Mouse (Mus musculus): ENCODE data around the gene Kars. TPM values are rescaled to one million over a fixed set of nuclear protein-coding genes. Genes with fewer than 3 reads are reported as not detected.

Kars gene
- polyA plus RNA-seq, 1 experiment from 2014 or later: 258 TPM

DNA sequence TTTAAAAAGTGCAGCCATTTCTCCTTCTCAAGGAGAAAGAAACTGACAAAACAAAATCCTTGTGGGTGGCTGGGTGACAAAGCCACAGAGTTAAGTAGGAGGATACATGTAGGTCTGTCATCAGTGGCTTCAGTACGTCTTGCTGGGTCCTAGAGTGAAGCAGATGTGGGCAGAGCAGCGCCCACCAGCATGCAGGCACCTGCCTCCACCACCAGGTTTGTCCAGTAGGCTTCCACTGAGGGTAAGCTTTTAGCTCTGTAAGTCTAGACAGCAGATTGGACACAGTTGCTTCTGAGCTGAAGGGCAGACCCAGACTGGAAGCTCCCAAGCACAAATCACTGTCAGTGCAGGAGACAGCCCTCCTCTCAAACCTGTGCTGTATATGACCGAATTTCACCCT lies 49.8 kb downstream of the Kars start:
- 0 out of 2 replicates have a peak, but pooled peaks have one; percentile 40 for ATAC-seq (ENCODE audit: low FRiP score)
- Histone ChIP-seq H3K9me3 (ENCODE audit: control insufficient read depth, low read length) (no peaks in the 10 kb centered on the region), H3K36me3 (ENCODE audit: control insufficient read depth, insufficient read depth, low read length) (peaks cover 6% of the 10 kb centered on the region; the same call in 1 of the 2 replicates), H3K9ac (ENCODE audit: low read length) (no peak overlapping the region), H3K27me3 (ENCODE audit: control insufficient read depth, insufficient read depth, low read length) (no peaks in the 10 kb centered on the region), H3K4me2 (no peak overlapping the region), H3K4me1 (ENCODE audit: control insufficient read depth, insufficient read depth, low read length) (no peaks in the 10 kb centered on the region), H3K27ac (ENCODE audit: low read depth, low read length) (no peak overlapping the region), H3K4me3 (ENCODE audit: low read depth, low read length) (no peak overlapping the region)
- DNase-seq (ENCODE audit: low spot score, missing footprints): no peak
- WGBS: 77% methylated on average over 3 of the region's 3 CpGs

DNA sequence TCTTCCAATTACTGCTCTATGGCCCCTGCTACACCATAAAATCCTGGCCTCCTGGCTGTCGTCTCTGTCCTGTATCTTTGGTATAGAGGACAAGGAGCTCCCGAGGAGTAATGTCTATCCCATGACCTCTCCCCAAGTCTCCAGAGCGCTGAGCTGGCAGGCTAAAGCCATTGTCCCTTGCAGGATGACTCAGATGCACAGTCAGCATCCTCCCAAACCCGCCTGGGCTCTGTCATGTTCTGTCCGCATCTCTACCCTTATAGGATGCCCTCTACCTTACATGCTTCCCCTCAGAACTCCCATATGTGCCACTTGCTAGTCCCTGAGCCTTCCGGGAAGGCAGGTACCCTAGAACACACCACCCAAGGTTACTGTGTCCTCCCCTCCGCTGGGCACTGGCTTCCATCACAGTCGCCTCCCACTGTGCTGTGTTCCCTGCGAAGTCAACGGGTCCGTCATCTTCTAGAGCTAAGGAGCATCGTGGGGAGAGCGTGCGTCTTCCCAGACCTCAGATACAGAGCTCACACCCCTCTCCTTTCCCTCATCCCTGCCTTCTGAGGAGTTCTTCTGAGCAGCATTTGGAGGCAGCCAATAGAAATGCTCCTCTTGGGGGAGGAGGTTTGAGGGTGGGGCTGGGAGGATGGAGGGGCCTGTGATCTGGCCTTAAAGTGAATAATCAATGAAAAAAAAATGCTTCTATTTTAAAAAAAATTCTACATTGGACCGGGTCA lies 50.4 kb downstream of the Kars start:
- H3K27me3 ChIP-seq (ENCODE audit: control insufficient read depth, insufficient read depth, low read length): no peaks in the 10 kb centered on the region
- no peak overlapping the region for H3K4me2 ChIP-seq
- no peak for DNase-seq (ENCODE audit: low spot score, missing footprints)
- ATAC-seq (ENCODE audit: low FRiP score): no peak
- no peak overlapping the region for H3K4me3 ChIP-seq (ENCODE audit: low read depth, low read length)
- H3K9me3 ChIP-seq (ENCODE audit: control insufficient read depth, low read length): no peaks in the 10 kb centered on the region
- 70% methylated on average over 15 of the region's 15 CpGs for WGBS
- H3K9ac ChIP-seq (ENCODE audit: low read length): no peak overlapping the region
- no peak overlapping the region for H3K27ac ChIP-seq (ENCODE audit: low read depth, low read length)
- H3K36me3 ChIP-seq (ENCODE audit: control insufficient read depth, insufficient read depth, low read length): peaks cover 6% of the 10 kb centered on the region; the same call in 1 of the 2 replicates
- no peaks in the 10 kb centered on the region for H3K4me1 ChIP-seq (ENCODE audit: control insufficient read depth, insufficient read depth, low read length)

DNA sequence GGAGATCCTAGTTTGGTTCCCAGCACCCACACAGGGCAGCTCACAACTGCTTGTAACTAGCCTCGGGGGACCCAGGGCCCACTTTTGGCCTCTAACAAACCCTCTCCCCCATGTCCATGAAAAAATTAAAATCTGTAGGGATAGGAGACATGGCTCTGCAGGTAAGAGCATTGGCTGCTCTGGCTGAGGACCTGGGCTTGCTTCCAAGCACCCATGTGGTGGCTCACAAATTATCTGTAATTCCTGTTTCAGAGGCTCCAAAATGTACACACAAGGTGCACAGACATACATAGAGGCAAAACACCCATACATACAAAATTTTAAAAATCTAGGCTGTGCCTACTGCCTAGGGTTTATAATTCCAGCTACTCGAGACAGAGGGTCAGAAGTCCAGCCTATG lies 53.9 kb downstream of the Kars start:
- no peak for DNase-seq (ENCODE audit: low spot score, missing footprints)
- Histone ChIP-seq H3K4me3 (ENCODE audit: low read depth, low read length) (no peak overlapping the region), H3K27ac (ENCODE audit: low read depth, low read length) (no peak overlapping the region), H3K4me1 (ENCODE audit: control insufficient read depth, insufficient read depth, low read length) (no peaks in the 10 kb centered on the region), H3K4me2 (no peak overlapping the region), H3K27me3 (ENCODE audit: control insufficient read depth, insufficient read depth, low read length) (no peaks in the 10 kb centered on the region), H3K36me3 (ENCODE audit: control insufficient read depth, insufficient read depth, low read length) (peaks cover 9% of the 10 kb centered on the region; the same call in 1 of the 2 replicates), H3K9me3 (ENCODE audit: control insufficient read depth, low read length) (no peaks in the 10 kb centered on the region), H3K9ac (ENCODE audit: low read length) (no peak overlapping the region)
- 89% methylated on average over 2 of the region's 2 CpGs for WGBS
- ATAC-seq (ENCODE audit: low FRiP score): no peak

- Histone ChIP-seq H3K4me3 (ENCODE audit: low read depth, low read length) (no peak overlapping the region), H3K4me2 (no peak overlapping the region), H3K4me1 (ENCODE audit: control insufficient read depth, insufficient read depth, low read length) (no peaks in the 10 kb centered on the region), H3K9me3 (ENCODE audit: control insufficient read depth, low read length) (no peaks in the 10 kb centered on the region), H3K36me3 (ENCODE audit: control insufficient read depth, insufficient read depth, low read length) (peaks cover 9% of the 10 kb centered on the region; the same call in 1 of the 2 replicates), H3K9ac (ENCODE audit: low read length) (no peak overlapping the region), H3K27ac (ENCODE audit: low read depth, low read length) (no peak overlapping the region), H3K27me3 (ENCODE audit: control insufficient read depth, insufficient read depth, low read length) (no peaks in the 10 kb centered on the region)
- 90% methylated on average over 5 of the region's 5 CpGs for WGBS
- no peak for DNase-seq (ENCODE audit: low spot score, missing footprints)
- ATAC-seq (ENCODE audit: low FRiP score): no peak
Observed at GRCm38 (mm10) chr8:111955879-111956278, 55.2 kb downstream of the Kars start.

DNA sequence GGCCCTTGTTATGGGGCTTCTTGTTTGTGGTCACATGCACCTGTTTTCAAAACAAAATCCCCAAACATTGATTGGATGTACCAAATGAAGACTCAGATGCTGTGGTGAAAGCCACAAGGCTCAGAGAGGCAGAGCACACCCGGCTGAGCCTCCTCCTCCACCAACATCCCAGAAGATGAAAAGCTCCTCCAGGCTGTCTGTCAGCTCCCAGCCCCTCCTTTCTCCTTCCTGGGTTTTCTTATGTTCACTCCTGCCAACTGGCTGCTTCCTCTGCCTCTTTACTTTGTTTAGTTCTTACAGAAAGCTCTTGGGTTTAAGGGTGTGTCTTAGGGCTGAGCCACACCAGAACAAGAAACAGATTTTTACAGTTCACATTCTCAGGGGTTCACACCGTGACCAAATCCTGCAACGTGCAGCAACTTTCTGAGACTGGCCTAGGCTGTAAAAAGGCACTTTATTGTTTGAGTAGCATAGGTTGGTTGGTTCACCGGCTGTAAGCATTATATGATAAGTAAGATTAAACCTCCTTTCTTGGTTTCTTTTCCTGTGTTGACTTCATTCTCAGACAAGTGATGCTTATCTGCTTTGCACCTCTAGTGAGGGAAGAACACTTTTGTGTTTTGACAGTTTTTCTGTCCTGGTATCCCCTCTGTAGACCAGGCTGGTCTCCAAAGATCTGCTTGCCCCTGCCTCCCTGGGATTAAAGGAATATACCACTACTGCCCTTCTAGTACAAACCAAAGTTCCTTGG lies 56.1 kb downstream of the Kars start:
- H3K9me3 ChIP-seq (ENCODE audit: control insufficient read depth, low read length): no peaks in the 10 kb centered on the region
- ATAC-seq (ENCODE audit: low FRiP score): no peak

GRCm38 (mm10) chr8:111951936-111952335 lies 59.2 kb downstream of the Kars start:
- Histone ChIP-seq H3K36me3 (ENCODE audit: control insufficient read depth, insufficient read depth, low read length) (peaks cover 7% of the 10 kb centered on the region; the same call in 1 of the 2 replicates), H3K4me1 (ENCODE audit: control insufficient read depth, insufficient read depth, low read length) (no peaks in the 10 kb centered on the region), H3K9ac (ENCODE audit: low read length) (no peak overlapping the region), H3K9me3 (ENCODE audit: control insufficient read depth, low read length) (no peaks in the 10 kb centered on the region), H3K27me3 (ENCODE audit: control insufficient read depth, insufficient read depth, low read length) (no peaks in the 10 kb centered on the region), H3K4me2 (no peak overlapping the region), H3K4me3 (ENCODE audit: low read depth, low read length) (no peak overlapping the region), H3K27ac (ENCODE audit: low read depth, low read length) (no peak overlapping the region)
- 95% methylated on average over 5 of the region's 5 CpGs for WGBS
- ATAC-seq (ENCODE audit: low FRiP score) (no peak), DNase-seq (ENCODE audit: low spot score, missing footprints) (no peak)

More for the DNA sequence above, 56.1 kb downstream of the Kars start:
- Histone ChIP-seq H3K4me1 (ENCODE audit: control insufficient read depth, insufficient read depth, low read length) (no peaks in the 10 kb centered on the region), H3K36me3 (ENCODE audit: control insufficient read depth, insufficient read depth, low read length) (peaks cover 9% of the 10 kb centered on the region; the same call in 1 of the 2 replicates), H3K27ac (ENCODE audit: low read depth, low read length) (no peak overlapping the region), H3K4me2 (no peak overlapping the region), H3K27me3 (ENCODE audit: control insufficient read depth, insufficient read depth, low read length) (no peaks in the 10 kb centered on the region), H3K4me3 (ENCODE audit: low read depth, low read length) (no peak overlapping the region), H3K9ac (ENCODE audit: low read length) (no peak overlapping the region)
- WGBS: 92% methylated on average over 4 of the region's 4 CpGs
- no peak for DNase-seq (ENCODE audit: low spot score, missing footprints)

GRCm38 (mm10) chr8:111951317-111951716 lies 59.8 kb downstream of the Kars start:
- no peak for DNase-seq (ENCODE audit: low spot score, missing footprints)
- WGBS: 94% methylated on average over 7 of the region's 7 CpGs

DNA sequence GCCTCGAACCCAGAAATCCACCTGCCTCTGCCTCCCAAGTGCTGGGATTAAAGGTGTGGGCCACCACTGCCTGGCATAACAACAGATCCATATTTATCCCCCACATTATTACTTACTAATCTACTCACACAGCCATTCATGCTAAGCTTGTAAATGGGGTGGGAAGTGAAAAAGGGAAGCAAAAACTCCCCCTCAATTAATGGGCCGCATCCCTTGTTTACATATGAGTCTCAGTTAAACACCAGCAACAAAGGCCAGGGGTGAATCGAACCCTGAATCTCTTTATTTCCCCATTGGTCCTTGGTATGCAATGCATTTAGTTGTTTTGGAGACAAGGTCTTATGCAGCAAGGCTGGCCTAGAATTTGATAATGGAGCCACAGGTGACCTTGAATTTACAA lies 60.3 kb downstream of the Kars start:
- H3K36me3 ChIP-seq (ENCODE audit: control insufficient read depth, insufficient read depth, low read length): peaks cover 5% of the 10 kb centered on the region; the same call in 1 of the 2 replicates
- no peak overlapping the region for H3K4me2 ChIP-seq
- no peak overlapping the region for H3K4me3 ChIP-seq (ENCODE audit: low read depth, low read length)
- ATAC-seq (ENCODE audit: low FRiP score) (no peak), DNase-seq (ENCODE audit: low spot score, missing footprints) (no peak)
- 92% methylated on average over 3 of the region's 3 CpGs for WGBS
- H3K9ac ChIP-seq (ENCODE audit: low read length): no peak overlapping the region
- no peaks in the 10 kb centered on the region for H3K9me3 ChIP-seq (ENCODE audit: control insufficient read depth, low read length)
- H3K27me3 ChIP-seq (ENCODE audit: control insufficient read depth, insufficient read depth, low read length): no peaks in the 10 kb centered on the region
- H3K27ac ChIP-seq (ENCODE audit: low read depth, low read length): no peak overlapping the region
- no peaks in the 10 kb centered on the region for H3K4me1 ChIP-seq (ENCODE audit: control insufficient read depth, insufficient read depth, low read length)

More at GRCm38 (mm10) chr8:111951317-111951716, 59.8 kb downstream of the Kars start:
- H3K36me3 ChIP-seq (ENCODE audit: control insufficient read depth, insufficient read depth, low read length): peaks cover 5% of the 10 kb centered on the region; the same call in 1 of the 2 replicates
- no peak for ATAC-seq (ENCODE audit: low FRiP score)
- H3K9ac ChIP-seq (ENCODE audit: low read length): no peak overlapping the region
- H3K27ac ChIP-seq (ENCODE audit: low read depth, low read length): no peak overlapping the region
- H3K9me3 ChIP-seq (ENCODE audit: control insufficient read depth, low read length): no peaks in the 10 kb centered on the region
- H3K27me3 ChIP-seq (ENCODE audit: control insufficient read depth, insufficient read depth, low read length): no peaks in the 10 kb centered on the region
- H3K4me2 ChIP-seq: no peak overlapping the region
- no peaks in the 10 kb centered on the region for H3K4me1 ChIP-seq (ENCODE audit: control insufficient read depth, insufficient read depth, low read length)
- H3K4me3 ChIP-seq (ENCODE audit: low read depth, low read length): no peak overlapping the region

DNA sequence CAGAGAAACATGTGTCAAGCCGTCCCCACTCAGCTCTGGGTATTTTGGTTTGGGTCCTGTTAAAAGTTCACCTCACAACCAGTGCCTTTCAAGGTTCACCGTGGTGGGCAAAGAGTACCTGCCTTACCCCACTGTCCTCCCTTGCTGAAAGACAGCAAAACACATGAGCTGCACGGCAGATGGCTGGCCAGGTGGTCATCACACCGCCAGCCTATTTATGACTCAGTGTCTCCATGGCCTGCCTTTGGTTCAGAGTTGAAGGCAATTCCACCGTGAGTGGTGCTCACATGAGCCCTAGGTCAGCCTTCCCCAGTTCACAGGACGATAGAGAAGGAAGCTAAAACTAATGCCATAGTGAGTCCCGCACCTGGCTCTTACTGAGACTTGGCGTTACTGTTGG lies 63.2 kb downstream of the Kars start:
- 93% methylated on average over 8 of the region's 8 CpGs for WGBS
- no peaks in the 10 kb centered on the region for H3K27me3 ChIP-seq (ENCODE audit: control insufficient read depth, insufficient read depth, low read length)
- no peak overlapping the region for H3K4me2 ChIP-seq
- H3K9me3 ChIP-seq (ENCODE audit: control insufficient read depth, low read length): no peaks in the 10 kb centered on the region
- ATAC-seq (ENCODE audit: low FRiP score): no peak
- no peaks in the 10 kb centered on the region for H3K4me1 ChIP-seq (ENCODE audit: control insufficient read depth, insufficient read depth, low read length)
- no peak for DNase-seq (ENCODE audit: low spot score, missing footprints)
- H3K27ac ChIP-seq (ENCODE audit: low read depth, low read length): no peak overlapping the region
- H3K9ac ChIP-seq (ENCODE audit: low read length): no peak overlapping the region
- H3K4me3 ChIP-seq (ENCODE audit: low read depth, low read length): no peak overlapping the region
- peaks cover 10% of the 10 kb centered on the region for H3K36me3 ChIP-seq (ENCODE audit: control insufficient read depth, insufficient read depth, low read length)
